Mouse (Mus musculus) heart, postnatal 0 days (tissue): ENCODE results near the gene AC124502.3. TPM values are rescaled to one million over a fixed set of nuclear protein-coding genes. Genes with fewer than 3 reads are reported as not detected.

Experiments
- ATAC-seq: fragments of 200-750 bp; cut with Nextera tagmentation; 2 replicates; pipeline ENCODE4 v1.8.0; 2017; ENCODE audit warnings: low read depth, moderate number of reproducible peaks, moderate library complexity; ENCODE audit not compliant: insufficient read depth
- DNase-seq: peaks from one replicate; pipeline ENCODE4 v3.0.0-alpha.2; 2016; ENCODE audit warnings: low spot score
- H3K27ac ChIP-seq: fragments of 300-500 bp; sonication (generic); 2 replicates; pipeline ENCODE4 v1.5.1; 2014; ENCODE audit warnings: low read depth, mild to moderate bottlenecking
- H3K27me3 ChIP-seq: fragments of 300-500 bp; sonication (generic); 2 replicates; pipeline ENCODE4 v1.6.1; 2014; ENCODE audit warnings: low read length, mixed read lengths; ENCODE audit not compliant: control insufficient read depth, insufficient read depth
- H3K36me3 ChIP-seq: fragments of 300-500 bp; sonication (generic); replicated peaks from 2 replicates; pipeline ENCODE4 v1.6.1; 2014; ENCODE audit warnings: low read length, mixed read lengths; ENCODE audit not compliant: control insufficient read depth, insufficient read depth
- H3K4me1 ChIP-seq: fragments of 300-500 bp; sonication (generic); 2 replicates; pipeline ENCODE4 v1.6.1; 2014; ENCODE audit warnings: antibody characterized with exemption; ENCODE audit not compliant: control insufficient read depth, insufficient read depth
- H3K4me2 ChIP-seq: fragments of 300-500 bp; sonication (generic); 2 replicates; pipeline ENCODE4 v1.6.1; 2014; ENCODE audit warnings: low read depth, mild to moderate bottlenecking, low read length, moderate library complexity
- H3K4me3 ChIP-seq: fragments of 300-500 bp; sonication (generic); 2 replicates; pipeline ENCODE4 v1.5.1; 2014; ENCODE audit warnings: low read depth, low read length
- H3K9ac ChIP-seq: fragments of 300-500 bp; sonication (generic); replicated peaks from 2 replicates; pipeline ENCODE4 v1.6.1; 2014; ENCODE audit warnings: low read depth, low read length, mixed read lengths
- H3K9me3 ChIP-seq: fragments of 300-500 bp; sonication (generic); replicated peaks from 2 replicates; pipeline ENCODE4 v1.6.1; 2016; ENCODE audit warnings: low read length; ENCODE audit not compliant: control insufficient read depth
- CTCF ChIP-seq: IDR thresholded peaks from 2 replicates; pipeline ENCODE4 v1.5.1; 2016; ENCODE audit warnings: antibody characterized with exemption, control low read depth, low read depth
- EP300 ChIP-seq: IDR thresholded peaks from 2 replicates; pipeline ENCODE4 v1.6.1; 2016; ENCODE audit warnings: antibody characterized with exemption, low read depth
- WGBS: fragments of 180-500 bp; shearing (Covaris S2); extraction: QIAGEN DNeasy Blood & Tissue Kit; methylation state at CpG from one replicate; pipeline ENCODE4 v1.1.7; 2014; 5-methylcytosine and 5-hydroxymethylcytosine counted together
- polyA plus RNA-seq: library from polyadenylated mRNA; unstranded; fragments of >200 nt; fragmentation: Nextera tagmentation; extraction: Ambion mirVana; gene quantifications from 2 replicates; pipeline ENCODE4 v1.2.1, GENCODE M21; 2015
- total RNA-seq: library from RNA; depleted of rRNA; stranded (reverse); fragments of >200 nt; gene quantifications from 2 replicates; pipeline ENCODE4 v1.2.3, GENCODE M21; 2014; ENCODE audit warnings: low replicate concordance

Gene AC124502.3
- total and polyA plus RNA-seq, 2 experiments from 2014 or later: 1.4 TPM; not detected in 1

DNA sequence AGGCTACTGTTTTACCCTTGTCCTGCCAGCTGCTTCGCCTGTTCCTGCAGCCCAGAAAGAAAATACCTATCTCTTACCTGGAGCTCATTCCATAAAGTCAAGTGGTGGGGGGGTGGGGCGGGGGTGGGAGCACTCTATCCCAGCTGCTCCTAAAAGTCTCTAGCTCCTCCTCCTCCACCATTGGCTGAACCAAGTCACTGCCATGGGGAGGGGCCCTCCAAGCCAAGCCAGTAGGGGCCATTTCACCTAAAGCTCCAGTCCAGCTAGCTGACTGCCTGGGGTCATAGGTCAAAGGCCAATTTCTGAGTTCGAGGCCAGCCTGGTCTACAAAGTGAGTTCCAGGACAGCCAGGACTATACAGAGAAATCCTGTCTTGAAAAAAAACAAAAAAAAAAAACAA lies 6.0 kb upstream of the AC124502.3 start:
- DNase-seq (no peak), ATAC-seq (no peak)
- no peak overlapping the region for H3K27ac ChIP-seq
- WGBS: 86% methylated on average over 3 of the region's 3 CpGs
- TF ChIP-seq CTCF: no peak
- TF ChIP-seq EP300: no peak
- no peak overlapping the region for H3K9ac ChIP-seq
- H3K4me2 ChIP-seq: no peak overlapping the region
- H3K9me3 ChIP-seq: no peaks in the 10 kb centered on the region
- H3K4me3 ChIP-seq: no peak overlapping the region
- H3K36me3 ChIP-seq: peaks cover 40% of the 10 kb centered on the region
- no peaks in the 10 kb centered on the region for H3K4me1 ChIP-seq
- no peaks in the 10 kb centered on the region for H3K27me3 ChIP-seq

DNA sequence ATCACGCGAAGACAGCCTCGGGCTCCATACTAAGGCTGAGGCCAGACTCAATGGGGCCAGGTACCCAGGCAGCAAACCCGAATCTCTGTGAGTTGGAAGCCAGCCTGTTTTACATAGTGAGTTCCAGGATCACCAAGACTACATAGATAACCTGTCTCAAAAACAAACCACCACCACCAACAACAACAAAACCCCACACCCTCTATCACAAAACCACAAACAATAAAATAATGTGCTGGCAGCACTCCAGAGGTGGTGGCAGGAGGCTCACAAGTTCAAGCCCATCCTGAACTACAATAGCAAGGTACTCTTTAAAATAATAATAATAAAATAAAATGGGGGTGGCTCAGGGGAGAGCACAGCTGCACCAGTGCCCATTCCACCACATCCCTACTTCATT lies 2.1 kb upstream of the AC124502.3 start:
- WGBS: 76% methylated on average over 4 of the region's 4 CpGs
- ATAC-seq (no peak), DNase-seq (no peak)
- Histone ChIP-seq H3K36me3 (0 out of 2 replicates have a peak, but pooled peaks cover 4% of the 10 kb centered on the region), H3K4me3 (no peak overlapping the region), H3K9me3 (no peaks in the 10 kb centered on the region), H3K27me3 (no peaks in the 10 kb centered on the region), H3K4me2 (no peak overlapping the region), H3K27ac (no peak overlapping the region), H3K9ac (no peak overlapping the region), H3K4me1 (peaks cover 22% of the 10 kb centered on the region)
- TF ChIP-seq EP300 (no peak), CTCF (no peak)

DNA sequence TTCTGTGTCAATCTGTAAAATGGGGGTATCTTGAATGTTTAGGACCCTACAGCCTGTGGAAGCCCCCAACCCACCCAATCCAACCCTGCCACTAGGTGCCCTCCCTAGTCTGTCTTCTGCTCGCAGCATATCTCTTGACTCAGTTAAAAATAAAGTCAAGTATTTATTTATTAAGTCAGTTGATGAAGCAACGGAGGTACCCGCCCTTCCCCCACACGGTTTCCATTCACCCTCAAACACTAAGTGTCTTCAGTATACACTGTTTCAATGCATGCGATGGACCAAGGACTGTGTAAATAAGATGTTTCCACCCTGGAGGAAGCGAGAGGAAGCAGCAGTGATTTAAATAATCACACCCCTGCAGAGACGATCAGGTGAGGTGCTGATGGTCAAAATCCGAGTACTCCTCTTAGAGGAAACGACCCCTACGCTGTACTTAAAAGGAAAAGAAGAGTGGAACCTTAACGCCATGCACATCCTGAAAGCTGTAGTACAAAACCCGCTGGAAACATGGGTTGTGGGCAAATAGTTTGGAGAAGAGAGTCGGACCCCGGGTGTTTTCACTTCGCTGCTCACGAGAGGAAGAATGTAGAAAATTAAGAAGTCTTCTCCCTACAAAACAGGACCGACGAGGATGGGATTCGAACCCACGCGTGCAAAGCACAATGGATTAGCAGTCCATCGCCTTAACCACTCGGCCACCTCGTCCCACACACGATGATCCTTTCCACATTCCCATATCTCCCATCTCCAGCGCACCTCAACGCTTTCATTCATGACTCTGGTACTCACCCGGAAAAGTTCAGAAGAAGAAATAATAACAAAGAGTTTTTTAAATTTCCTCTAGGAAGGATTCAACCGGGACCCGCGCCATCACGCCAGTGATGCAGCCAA lies 766 bp upstream of the AC124502.3 start:
- H3K9me3 ChIP-seq: no peaks in the 10 kb centered on the region
- DNase-seq (no peak), ATAC-seq (peak; percentile 15; the same call in 1 of the 2 replicates)
- H3K4me3 ChIP-seq: peak overlapping the region; percentile 63
- peaks cover 22% of the 10 kb centered on the region for H3K4me1 ChIP-seq
- WGBS: 3% methylated on average over 32 of the region's 32 CpGs
- H3K27me3 ChIP-seq: no peaks in the 10 kb centered on the region
- peak overlapping the region; percentile 40; the same call in 1 of the 2 replicates for H3K27ac ChIP-seq
- H3K4me2 ChIP-seq: peak overlapping the region; percentile 95
- TF ChIP-seq EP300 (no peak), CTCF (no peak)
- H3K36me3 ChIP-seq: no peaks in the 10 kb centered on the region
- H3K9ac ChIP-seq: peak overlapping the region; percentile 70

- Histone ChIP-seq H3K36me3 (no peaks in the 10 kb centered on the region), H3K4me1 (peaks cover 22% of the 10 kb centered on the region), H3K27me3 (no peaks in the 10 kb centered on the region), H3K27ac (peak overlapping the region; percentile 40; the same call in 1 of the 2 replicates), H3K9me3 (no peaks in the 10 kb centered on the region), H3K4me2 (peak overlapping the region; percentile 95), H3K4me3 (peak overlapping the region; percentile 63), H3K9ac (peak overlapping the region; percentile 70)
- TF ChIP-seq CTCF (no peak), EP300 (no peak)
- ATAC-seq (0 out of 2 replicates have a peak, but pooled peaks have one; percentile 10), DNase-seq (no peak)
- 14% methylated on average over 41 of the region's 41 CpGs for WGBS
These were observed 817 bp downstream of the AC124502.3 start for GRCm38 (mm10) chr19:5039301-5040114.

DNA sequence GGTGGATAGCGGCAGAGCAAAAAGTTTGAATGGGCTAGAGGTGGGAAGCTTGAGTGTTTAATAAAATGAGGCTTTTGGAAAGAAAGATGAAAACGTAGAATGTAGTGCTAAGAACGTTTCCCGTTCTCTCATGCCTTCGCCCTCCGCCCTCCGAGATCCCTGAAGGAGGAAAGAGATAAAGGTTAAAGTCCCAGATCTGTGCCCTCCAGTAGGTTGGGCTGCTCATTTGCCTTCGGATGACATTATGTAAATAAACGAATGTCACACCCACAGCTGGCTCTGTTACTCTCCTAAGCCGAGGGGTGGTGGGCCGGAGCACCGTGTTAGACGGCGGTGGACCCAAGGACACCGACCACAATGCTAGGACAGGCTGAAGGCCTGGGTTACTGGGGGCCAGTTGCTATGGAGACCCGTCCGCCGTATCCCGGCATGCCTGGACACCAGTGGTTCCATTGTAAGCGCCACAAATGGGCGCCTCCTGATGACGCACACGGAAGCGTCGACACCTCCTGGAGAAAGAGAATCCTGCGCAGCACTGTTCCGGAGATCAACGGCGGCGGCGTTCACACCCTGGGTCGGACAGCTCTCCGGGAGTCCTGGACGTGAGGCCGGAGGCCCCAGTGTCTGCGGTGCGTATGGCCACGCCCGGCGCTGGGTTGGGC lies 2.3 kb downstream of the AC124502.3 start, which contains the start of gene Brms1:
Gene Brms1 (plus strand): TSS at position 493 of the 662 bp plus-strand sequence.
- 3% methylated on average over 40 of the region's 40 CpGs for WGBS
- peaks cover 22% of the 10 kb centered on the region for H3K4me1 ChIP-seq
- H3K4me2 ChIP-seq: peak within 1 kb of the TSS; percentile 95
- peak within 1 kb of the TSS; percentile 61 for H3K27ac ChIP-seq
- peak within 1 kb of the TSS; percentile 63 for H3K4me3 ChIP-seq
- peaks cover 6% of the 10 kb centered on the region for H3K36me3 ChIP-seq
- peak within 1 kb of the TSS; percentile 80 for H3K9ac ChIP-seq
- TF ChIP-seq CTCF (no peak), EP300 (no peak)
- ATAC-seq (peak; percentile 86), DNase-seq (peak; percentile 93)
- no peaks in the 10 kb centered on the region for H3K9me3 ChIP-seq
- H3K27me3 ChIP-seq: no peaks in the 10 kb centered on the region
